Mouse (Mus musculus) MEL-GATA-1-ER (cell line): ENCODE measurements around the gene Rbm28.

Experiments used
- DNase-seq: peaks from one replicate; pipeline ENCODE4 v3.0.0-alpha.2; 2012; ENCODE audit warnings: low read depth; ENCODE audit errors: extremely low read depth

The Rbm28 gene

GRCm38 (mm10) chr6:29164314-29165244 is at the start of gene Rbm28:
Gene Rbm28 (minus strand): TSS chr6:29165006.
- DNase-seq: peak; percentile 92

GRCm38 (mm10) chr6:29214245-29214644 is 49.4 kb upstream of the Rbm28 start:
- DNase-seq: no peak

- DNase-seq: no peak
Observed at GRCm38 (mm10) chr6:29213436-29213835, 48.6 kb upstream of the Rbm28 start.

GRCm38 (mm10) chr6:29211806-29212492 is 47.1 kb upstream of the Rbm28 start:
- no peak for DNase-seq

GRCm38 (mm10) chr6:29211146-29211545 is 46.3 kb upstream of the Rbm28 start:
- no peak for DNase-seq

GRCm38 (mm10) chr6:29210231-29210936 is 45.6 kb upstream of the Rbm28 start:
- no peak for DNase-seq

- no peak for DNase-seq
Observed at GRCm38 (mm10) chr6:29208178-29208577, 43.4 kb upstream of the Rbm28 start.

GRCm38 (mm10) chr6:29207017-29207416 is 42.2 kb upstream of the Rbm28 start:
- DNase-seq: no peak

- no peak for DNase-seq
Observed at GRCm38 (mm10) chr6:29206006-29206405, 41.2 kb upstream of the Rbm28 start.

GRCm38 (mm10) chr6:29204932-29205614 is 40.3 kb upstream of the Rbm28 start:
- no peak for DNase-seq

GRCm38 (mm10) chr6:29203861-29204585 is 39.2 kb upstream of the Rbm28 start:
- DNase-seq: no peak

GRCm38 (mm10) chr6:29203096-29203495 is 38.3 kb upstream of the Rbm28 start:
- DNase-seq: no peak

GRCm38 (mm10) chr6:29201988-29202387 is 37.2 kb upstream of the Rbm28 start:
- DNase-seq: no peak

GRCm38 (mm10) chr6:29201341-29201740 is 36.5 kb upstream of the Rbm28 start:
- no peak for DNase-seq

GRCm38 (mm10) chr6:29200496-29200895 is 35.7 kb upstream of the Rbm28 start:
- DNase-seq: no peak

GRCm38 (mm10) chr6:29199223-29199855 is 34.5 kb upstream of the Rbm28 start:
- DNase-seq: no peak

GRCm38 (mm10) chr6:29198309-29199222 is 33.8 kb upstream of the Rbm28 start:
- DNase-seq: peak; percentile 64

GRCm38 (mm10) chr6:29195846-29196698 is 31.3 kb upstream of the Rbm28 start:
- DNase-seq: no peak
